Mouse (Mus musculus): Measurements from ENCODE around the gene Lrat. TPM values are rescaled to one million over a fixed set of nuclear protein-coding genes. Genes with fewer than 3 reads are reported as not detected.

The Lrat gene
- total and polyA plus RNA-seq, 2 experiments: 3.4 to 12.4 TPM

DNA sequence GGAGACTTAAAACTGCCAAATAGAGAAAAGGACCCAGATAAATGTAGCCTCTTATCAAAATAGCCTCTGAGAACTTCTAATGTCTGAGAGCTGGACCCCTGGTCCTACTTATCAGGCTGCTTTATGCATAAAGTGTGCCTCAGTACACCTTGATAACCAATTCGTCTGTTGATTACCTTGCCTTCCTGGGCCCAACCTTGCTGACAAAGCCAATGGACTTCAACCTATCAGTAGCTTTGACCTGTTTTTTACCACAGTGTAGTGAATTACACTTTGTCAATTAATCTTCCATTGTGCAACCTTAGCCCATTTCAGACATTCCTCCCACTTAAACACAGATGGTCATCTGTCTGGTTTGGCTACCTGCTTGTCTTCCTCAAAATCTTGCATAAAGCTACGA is 24.1 kb upstream of the Lrat start:
- Histone ChIP-seq H3K27me3 (ENCODE audit: control insufficient read depth, insufficient read depth, low read length) (no peaks in the 10 kb centered on the region), H3K9ac (ENCODE audit: low read depth, low read length) (no peak overlapping the region), H3K79me2 (ENCODE audit: control insufficient read depth, insufficient read depth, low read length) (no peaks in the 10 kb centered on the region), H3K36me3 (ENCODE audit: control insufficient read depth, insufficient read depth, low read length) (no peaks in the 10 kb centered on the region), H3K4me1 (ENCODE audit: control insufficient read depth, insufficient read depth, low read length) (no peaks in the 10 kb centered on the region), H3K27ac (replicated peaks; ENCODE audit: insufficient read depth, low read depth, low read length) (no peak overlapping the region), H3K4me3 (ENCODE audit: insufficient read depth, low read depth, low read length) (no peak overlapping the region)
- 80% methylated on average over 2 of the region's 2 CpGs for WGBS
- no peak for DNase-seq (ENCODE audit: extremely low read depth, low read depth, low spot score)
- TF ChIP-seq POLR2A (IDR thresholded peaks at IDR 0.05; ENCODE audit: extremely low read depth, insufficient read depth, low read length): no peak
- no peak for TF ChIP-seq CTCF (IDR thresholded peaks at IDR 0.05; ENCODE audit: low read depth, low read length)

DNA sequence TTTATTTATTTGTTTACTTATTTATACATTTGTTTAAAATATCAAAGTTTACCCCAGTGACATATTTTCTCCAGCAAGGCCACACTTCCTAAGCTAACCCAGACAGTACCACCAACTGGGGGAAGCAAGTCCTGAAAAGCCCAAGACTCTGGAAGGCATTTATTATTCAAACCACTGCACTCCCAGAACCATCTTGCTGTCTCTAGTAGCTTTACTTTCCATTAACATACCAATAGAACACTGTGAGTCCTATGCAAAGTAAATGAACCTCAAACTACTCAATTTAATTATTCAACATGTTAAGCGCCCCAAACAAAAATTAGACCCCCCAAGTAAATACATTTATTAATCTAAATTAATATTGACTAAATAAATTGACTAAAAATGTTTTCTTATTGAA is 11.9 kb upstream of the Lrat start:
- no peak for DNase-seq (ENCODE audit: extremely low read depth, low read depth, low spot score)
- H3K79me2 ChIP-seq (ENCODE audit: control insufficient read depth, insufficient read depth, low read length): no peaks in the 10 kb centered on the region
- no peaks in the 10 kb centered on the region for H3K4me1 ChIP-seq (ENCODE audit: control insufficient read depth, insufficient read depth, low read length)
- no peaks in the 10 kb centered on the region for H3K27me3 ChIP-seq (ENCODE audit: control insufficient read depth, insufficient read depth, low read length)
- WGBS: 67% methylated on average over 1 of the region's 1 CpGs
- no peak overlapping the region for H3K9ac ChIP-seq (ENCODE audit: low read depth, low read length)
- H3K4me3 ChIP-seq (ENCODE audit: insufficient read depth, low read depth, low read length): no peak overlapping the region
- no peak for TF ChIP-seq POLR2A (IDR thresholded peaks at IDR 0.05; ENCODE audit: extremely low read depth, insufficient read depth, low read length)
- no peak for TF ChIP-seq CTCF (IDR thresholded peaks at IDR 0.05; ENCODE audit: low read depth, low read length)
- H3K27ac ChIP-seq (replicated peaks; ENCODE audit: insufficient read depth, low read depth, low read length): no peak overlapping the region
- no peaks in the 10 kb centered on the region for H3K36me3 ChIP-seq (ENCODE audit: control insufficient read depth, insufficient read depth, low read length)

DNA sequence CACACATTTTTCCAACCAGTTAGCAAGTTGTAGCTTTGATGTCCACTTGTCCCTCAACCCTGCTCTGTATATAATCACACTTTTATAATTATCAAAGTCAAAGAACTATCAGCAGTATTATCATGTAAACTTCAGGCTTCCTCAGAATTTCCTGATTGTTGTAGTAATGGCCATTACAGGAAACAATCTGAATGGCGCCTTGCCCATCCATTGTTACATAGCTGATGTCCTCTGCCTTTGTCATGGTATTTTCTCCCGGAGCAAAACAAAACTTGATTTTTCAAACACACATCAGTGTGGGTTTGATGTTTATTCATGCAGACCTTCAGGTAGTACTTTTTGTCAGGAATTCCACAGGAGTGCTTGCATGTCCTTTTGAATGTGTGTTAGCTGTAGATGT is 4.9 kb upstream of the Lrat start:
- H3K27ac ChIP-seq (replicated peaks; ENCODE audit: insufficient read depth, low read depth, low read length): no peak overlapping the region
- peaks cover 7% of the 10 kb centered on the region for H3K27me3 ChIP-seq (ENCODE audit: control insufficient read depth, insufficient read depth, low read length)
- no peaks in the 10 kb centered on the region for H3K36me3 ChIP-seq (ENCODE audit: control insufficient read depth, insufficient read depth, low read length)
- WGBS: 80% methylated on average over 2 of the region's 2 CpGs
- DNase-seq (ENCODE audit: extremely low read depth, low read depth, low spot score): no peak
- no peaks in the 10 kb centered on the region for H3K4me1 ChIP-seq (ENCODE audit: control insufficient read depth, insufficient read depth, low read length)
- no peaks in the 10 kb centered on the region for H3K79me2 ChIP-seq (ENCODE audit: control insufficient read depth, insufficient read depth, low read length)
- TF ChIP-seq CTCF (IDR thresholded peaks at IDR 0.05; ENCODE audit: low read depth, low read length): no peak
- no peak for TF ChIP-seq POLR2A (IDR thresholded peaks at IDR 0.05; ENCODE audit: extremely low read depth, insufficient read depth, low read length)
- H3K4me3 ChIP-seq (ENCODE audit: insufficient read depth, low read depth, low read length): no peak overlapping the region
- H3K9ac ChIP-seq (ENCODE audit: low read depth, low read length): no peak overlapping the region

DNA sequence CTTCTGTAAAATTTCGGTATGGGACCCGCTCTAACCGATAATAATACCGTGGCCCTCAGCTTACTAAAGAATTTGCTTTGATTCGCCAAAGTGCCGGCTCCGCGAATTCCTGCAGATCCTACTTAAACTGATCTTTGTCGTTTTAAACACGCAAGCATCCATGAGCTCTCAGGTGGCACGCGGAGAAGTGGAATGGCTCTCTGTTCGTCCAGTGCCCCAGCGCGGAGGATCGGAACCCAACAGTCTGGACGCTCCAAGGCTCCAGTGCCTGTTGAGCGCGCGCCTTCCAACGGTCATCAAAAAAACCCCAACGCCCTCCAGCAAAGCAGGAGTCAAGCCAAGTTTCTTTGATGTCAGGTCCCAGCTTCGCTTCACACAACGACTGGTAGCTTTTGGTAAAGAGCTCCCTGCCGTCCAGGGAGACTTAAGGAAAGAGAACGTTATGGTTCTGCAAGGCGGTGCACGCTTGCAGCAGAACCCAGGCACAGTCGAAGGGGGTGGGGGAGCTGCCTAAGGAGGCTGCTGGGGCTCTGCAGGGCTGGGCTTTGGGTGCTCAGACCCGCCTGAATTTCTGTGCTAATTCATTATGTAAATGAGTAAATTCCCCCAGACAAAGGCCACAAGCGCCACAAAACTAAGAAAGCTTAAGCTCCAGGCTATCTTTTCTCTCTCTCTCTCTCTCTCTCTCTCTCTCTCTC is 587 bp upstream of the Lrat start:
- TF ChIP-seq POLR2A (IDR thresholded peaks at IDR 0.05; ENCODE audit: extremely low read depth, insufficient read depth, low read length) (no peak), CTCF (IDR thresholded peaks at IDR 0.05; ENCODE audit: low read depth, low read length) (no peak)
- no peak for DNase-seq (ENCODE audit: extremely low read depth, low read depth, low spot score)
- Histone ChIP-seq H3K79me2 (ENCODE audit: control insufficient read depth, insufficient read depth, low read length) (no peaks in the 10 kb centered on the region), H3K36me3 (ENCODE audit: control insufficient read depth, insufficient read depth, low read length) (no peaks in the 10 kb centered on the region), H3K4me3 (ENCODE audit: insufficient read depth, low read depth, low read length) (peak overlapping the region; percentile 57), H3K4me1 (ENCODE audit: control insufficient read depth, insufficient read depth, low read length) (no peaks in the 10 kb centered on the region), H3K9ac (ENCODE audit: low read depth, low read length) (peak overlapping the region; percentile 26; the same call in 1 of the 2 replicates), H3K27ac (replicated peaks; ENCODE audit: insufficient read depth, low read depth, low read length) (no peak overlapping the region; the same call in 1 of the 2 replicates), H3K27me3 (ENCODE audit: control insufficient read depth, insufficient read depth, low read length) (peaks cover 10% of the 10 kb centered on the region)
- 4% methylated on average over 31 of the region's 31 CpGs for WGBS

GRCm38 (mm10) chr3:82902757-82903612 is 788 bp downstream of the Lrat start:
- Histone ChIP-seq H3K79me2 (ENCODE audit: control insufficient read depth, insufficient read depth, low read length) (no peaks in the 10 kb centered on the region), H3K9ac (ENCODE audit: low read depth, low read length) (peak overlapping the region; percentile 32), H3K4me3 (ENCODE audit: insufficient read depth, low read depth, low read length) (peak overlapping the region; percentile 57), H3K4me1 (ENCODE audit: control insufficient read depth, insufficient read depth, low read length) (no peaks in the 10 kb centered on the region), H3K27ac (replicated peaks; ENCODE audit: insufficient read depth, low read depth, low read length) (peak overlapping the region; percentile 31; the same call in 1 of the 2 replicates), H3K36me3 (ENCODE audit: control insufficient read depth, insufficient read depth, low read length) (no peaks in the 10 kb centered on the region), H3K27me3 (ENCODE audit: control insufficient read depth, insufficient read depth, low read length) (peaks cover 10% of the 10 kb centered on the region)
- WGBS: 17% methylated on average over 20 of the region's 20 CpGs
- TF ChIP-seq POLR2A (IDR thresholded peaks at IDR 0.05; ENCODE audit: extremely low read depth, insufficient read depth, low read length) (no peak), CTCF (IDR thresholded peaks at IDR 0.05; ENCODE audit: low read depth, low read length) (no peak)
- no peak for DNase-seq (ENCODE audit: extremely low read depth, low read depth, low spot score)
